Mouse (Mus musculus): ENCODE measurements around the gene Cnn2.

DNA sequence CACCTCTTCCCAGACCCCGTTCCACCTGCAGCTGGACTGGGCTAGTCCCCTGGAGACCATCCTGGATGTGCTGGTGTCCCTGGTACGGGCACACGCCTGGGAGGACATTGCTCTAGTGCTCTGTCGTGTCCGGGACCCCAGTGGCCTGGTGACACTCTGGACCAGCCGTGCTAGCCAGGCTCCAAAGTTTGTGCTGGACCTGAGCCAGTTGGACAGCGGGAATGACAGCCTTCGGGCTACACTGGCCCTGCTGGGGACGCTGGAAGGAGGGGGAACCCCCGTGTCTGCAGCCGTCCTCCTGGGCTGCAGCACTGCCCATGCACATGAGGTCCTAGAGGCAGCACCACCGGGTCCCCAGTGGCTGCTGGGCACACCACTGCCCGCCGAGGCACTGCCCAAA, 15.6 kb upstream of the Cnn2 start:
- TF ChIP-seq GATA1 (IDR thresholded peaks at IDR 0.05; ENCODE audit: borderline replicate concordance, low read length) (no peak), FLI1 (IDR thresholded peaks at IDR 0.05; ENCODE audit: low read length) (no peak)

Data from megakaryocyte, embryonic 14.5 days (primary cell).